Mouse (Mus musculus) midbrain, embryonic 15.5 days (tissue): Measurements from ENCODE around the gene Stk25. TPM values are rescaled to one million over a fixed set of nuclear protein-coding genes. Genes with fewer than 3 reads are reported as not detected.

ENCODE experiments used
- ATAC-seq: fragments of 200-750 bp; cut with Nextera tagmentation; replicated peaks from 2 replicates; pipeline ENCODE4 v1.8.0; 2017; ENCODE audit warnings: moderate TSS enrichment
- H3K27ac ChIP-seq: fragments of 300-500 bp; sonication (generic); 2 replicates; pipeline ENCODE4 v1.5.1; 2015; ENCODE audit warnings: mild to moderate bottlenecking, inconsistent platforms
- H3K27me3 ChIP-seq: fragments of 300-500 bp; sonication (generic); replicated peaks from 2 replicates; pipeline ENCODE4 v1.6.1; 2015; ENCODE audit warnings: inconsistent platforms
- H3K36me3 ChIP-seq: fragments of 300-500 bp; sonication (generic); replicated peaks from 2 replicates; pipeline ENCODE4 v1.6.1; 2015; ENCODE audit warnings: inconsistent platforms
- H3K4me1 ChIP-seq: fragments of 300-500 bp; sonication (generic); 2 replicates; pipeline ENCODE4 v1.6.1; 2015; ENCODE audit warnings: inconsistent platforms
- H3K4me2 ChIP-seq: fragments of 300-500 bp; sonication (generic); 2 replicates; pipeline ENCODE4 v1.6.1; 2015; ENCODE audit warnings: inconsistent platforms, mild to moderate bottlenecking, moderate library complexity
- H3K4me3 ChIP-seq: fragments of 300-500 bp; sonication (generic); 2 replicates; pipeline ENCODE4 v1.5.1; 2015; ENCODE audit warnings: mild to moderate bottlenecking, inconsistent platforms
- H3K9ac ChIP-seq: fragments of 300-500 bp; sonication (generic); 2 replicates; pipeline ENCODE4 v1.6.1; 2015; ENCODE audit warnings: mild to moderate bottlenecking, inconsistent platforms
- H3K9me3 ChIP-seq: fragments of 300-500 bp; sonication (generic); 2 replicates; pipeline ENCODE4 v1.6.1; 2016; ENCODE audit warnings: inconsistent platforms
- WGBS: fragments of 180-500 bp; shearing (Covaris S2); methylation state at CpG from one replicate; pipeline ENCODE4 v1.1.7; 2015; ENCODE audit warnings: mixed read lengths; 5-methylcytosine and 5-hydroxymethylcytosine counted together
- polyA plus RNA-seq: library from polyadenylated mRNA; unstranded; fragments of >200 nt; fragmentation: Nextera tagmentation; extraction: Ambion mirVana; gene quantifications from 2 replicates; pipeline ENCODE4 v1.2.1, GENCODE M21; 2015

Gene Stk25
- polyA plus RNA-seq, 1 experiment from 2014 or later = 353 TPM

GRCm38 (mm10) chr1:93630796-93631195 is 27.7 kb downstream of the Stk25 start:
- no peak for ATAC-seq
- no peak overlapping the region for H3K4me2 ChIP-seq
- H3K36me3 ChIP-seq = peaks cover 18% of the 10 kb centered on the region
- no peak overlapping the region for H3K4me3 ChIP-seq
- H3K4me1 ChIP-seq = peaks cover 23% of the 10 kb centered on the region
- H3K27me3 ChIP-seq = no peaks in the 10 kb centered on the region
- H3K9me3 ChIP-seq = no peaks in the 10 kb centered on the region
- no peak overlapping the region for H3K9ac ChIP-seq
- 95% methylated on average over 3 of the region's 3 CpGs for WGBS
- H3K27ac ChIP-seq = no peak overlapping the region

- no peak overlapping the region for H3K27ac ChIP-seq
- H3K4me1 ChIP-seq = no peaks in the 10 kb centered on the region
- H3K36me3 ChIP-seq = peaks cover 54% of the 10 kb centered on the region
- no peaks in the 10 kb centered on the region for H3K27me3 ChIP-seq
- 97% methylated on average over 1 of the region's 1 CpGs for WGBS
- no peaks in the 10 kb centered on the region for H3K9me3 ChIP-seq
- ATAC-seq = no peak
- no peak overlapping the region for H3K4me2 ChIP-seq
- H3K4me3 ChIP-seq = no peak overlapping the region
- H3K9ac ChIP-seq = no peak overlapping the region
Observed at GRCm38 (mm10) chr1:93624502-93624901, 34.0 kb downstream of the Stk25 start.

GRCm38 (mm10) chr1:93618948-93619347 is 39.5 kb downstream of the Stk25 start:
- H3K4me3 ChIP-seq = no peak overlapping the region
- ATAC-seq = peak; percentile 48; the same call in 1 of the 2 replicates
- H3K36me3 ChIP-seq = peaks cover 20% of the 10 kb centered on the region
- H3K4me2 ChIP-seq = no peak overlapping the region
- no peaks in the 10 kb centered on the region for H3K4me1 ChIP-seq
- H3K27ac ChIP-seq = no peak overlapping the region
- 84% methylated on average over 5 of the region's 5 CpGs for WGBS
- no peaks in the 10 kb centered on the region for H3K27me3 ChIP-seq
- no peaks in the 10 kb centered on the region for H3K9me3 ChIP-seq
- no peak overlapping the region for H3K9ac ChIP-seq

GRCm38 (mm10) chr1:93618059-93618748 is 40.3 kb downstream of the Stk25 start:
- WGBS = 90% methylated on average over 4 of the region's 4 CpGs
- H3K36me3 ChIP-seq = peaks cover 12% of the 10 kb centered on the region
- no peaks in the 10 kb centered on the region for H3K9me3 ChIP-seq
- no peak for ATAC-seq
- H3K9ac ChIP-seq = no peak overlapping the region
- H3K27ac ChIP-seq = no peak overlapping the region
- H3K4me2 ChIP-seq = no peak overlapping the region
- no peaks in the 10 kb centered on the region for H3K4me1 ChIP-seq
- no peak overlapping the region for H3K4me3 ChIP-seq
- H3K27me3 ChIP-seq = no peaks in the 10 kb centered on the region

GRCm38 (mm10) chr1:93609762-93610161 is 48.7 kb downstream of the Stk25 start:
- Histone ChIP-seq H3K4me2 (no peak overlapping the region), H3K9me3 (no peaks in the 10 kb centered on the region), H3K36me3 (no peaks in the 10 kb centered on the region), H3K9ac (no peak overlapping the region), H3K4me3 (no peak overlapping the region), H3K4me1 (no peaks in the 10 kb centered on the region), H3K27me3 (no peaks in the 10 kb centered on the region), H3K27ac (no peak overlapping the region)
- ATAC-seq = no peak
- WGBS = 87% methylated on average over 8 of the region's 8 CpGs

GRCm38 (mm10) chr1:93608696-93609245 is 49.7 kb downstream of the Stk25 start:
- H3K4me3 ChIP-seq = no peak overlapping the region
- ATAC-seq = no peak
- 85% methylated on average over 4 of the region's 4 CpGs for WGBS

GRCm38 (mm10) chr1:93607090-93608083 is 51.1 kb downstream of the Stk25 start:
- WGBS = 83% methylated on average over 14 of the region's 14 CpGs
- Histone ChIP-seq H3K4me3 (no peak overlapping the region), H3K9ac (no peak overlapping the region), H3K27ac (no peak overlapping the region), H3K4me1 (no peaks in the 10 kb centered on the region), H3K4me2 (no peak overlapping the region), H3K36me3 (no peaks in the 10 kb centered on the region), H3K9me3 (no peaks in the 10 kb centered on the region), H3K27me3 (no peaks in the 10 kb centered on the region)
- no peak for ATAC-seq

More at GRCm38 (mm10) chr1:93608696-93609245, 49.7 kb downstream of the Stk25 start:
- H3K27ac ChIP-seq = no peak overlapping the region
- H3K4me1 ChIP-seq = no peaks in the 10 kb centered on the region
- no peak overlapping the region for H3K4me2 ChIP-seq
- H3K27me3 ChIP-seq = no peaks in the 10 kb centered on the region
- no peaks in the 10 kb centered on the region for H3K9me3 ChIP-seq
- no peak overlapping the region for H3K9ac ChIP-seq
- H3K36me3 ChIP-seq = no peaks in the 10 kb centered on the region

- Histone ChIP-seq H3K27ac (no peak overlapping the region), H3K4me2 (no peak overlapping the region)
- WGBS = 93% methylated on average over 12 of the region's 12 CpGs
Observed at GRCm38 (mm10) chr1:93603921-93604320, 54.5 kb downstream of the Stk25 start.

GRCm38 (mm10) chr1:93602911-93603310 is 55.5 kb downstream of the Stk25 start:
- ATAC-seq = no peak
- H3K9ac ChIP-seq = no peak overlapping the region
- H3K36me3 ChIP-seq = no peaks in the 10 kb centered on the region
- no peak overlapping the region for H3K27ac ChIP-seq
- H3K4me2 ChIP-seq = no peak overlapping the region
- H3K4me3 ChIP-seq = no peak overlapping the region
- WGBS = 80% methylated on average over 4 of the region's 4 CpGs
- no peaks in the 10 kb centered on the region for H3K27me3 ChIP-seq
- H3K9me3 ChIP-seq = no peaks in the 10 kb centered on the region
- H3K4me1 ChIP-seq = no peaks in the 10 kb centered on the region

More at GRCm38 (mm10) chr1:93603921-93604320, 54.5 kb downstream of the Stk25 start:
- Histone ChIP-seq H3K4me1 (no peaks in the 10 kb centered on the region), H3K9me3 (no peaks in the 10 kb centered on the region), H3K27me3 (no peaks in the 10 kb centered on the region), H3K36me3 (no peaks in the 10 kb centered on the region), H3K4me3 (no peak overlapping the region), H3K9ac (no peak overlapping the region)
- no peak for ATAC-seq

GRCm38 (mm10) chr1:93595916-93596315 is 62.5 kb downstream of the Stk25 start:
- no peak overlapping the region for H3K4me3 ChIP-seq
- no peak overlapping the region for H3K9ac ChIP-seq
- H3K4me1 ChIP-seq = no peaks in the 10 kb centered on the region
- WGBS = 81% methylated on average over 6 of the region's 6 CpGs
- no peaks in the 10 kb centered on the region for H3K9me3 ChIP-seq
- H3K36me3 ChIP-seq = no peaks in the 10 kb centered on the region
- no peak overlapping the region for H3K27ac ChIP-seq
- no peaks in the 10 kb centered on the region for H3K27me3 ChIP-seq
- ATAC-seq = no peak
- H3K4me2 ChIP-seq = no peak overlapping the region

- ATAC-seq = no peak
- Histone ChIP-seq H3K9me3 (no peaks in the 10 kb centered on the region), H3K4me3 (no peak overlapping the region), H3K9ac (no peak overlapping the region), H3K27me3 (no peaks in the 10 kb centered on the region), H3K36me3 (no peaks in the 10 kb centered on the region), H3K27ac (no peak overlapping the region), H3K4me1 (no peaks in the 10 kb centered on the region), H3K4me2 (no peak overlapping the region)
Observed at GRCm38 (mm10) chr1:93593960-93594359, 64.5 kb downstream of the Stk25 start.

- Histone ChIP-seq H3K9ac (no peak overlapping the region), H3K27ac (no peak overlapping the region), H3K4me3 (no peak overlapping the region), H3K9me3 (no peaks in the 10 kb centered on the region), H3K4me1 (no peaks in the 10 kb centered on the region), H3K4me2 (no peak overlapping the region), H3K27me3 (no peaks in the 10 kb centered on the region), H3K36me3 (no peaks in the 10 kb centered on the region)
- 76% methylated on average over 3 of the region's 3 CpGs for WGBS
- no peak for ATAC-seq
Observed at GRCm38 (mm10) chr1:93588346-93588745, 70.1 kb downstream of the Stk25 start.
